Mouse (Mus musculus) neural tube, embryonic 11.5 days (tissue): ENCODE results near the gene Gm42742. TPM values are rescaled to one million over a fixed set of nuclear protein-coding genes. Genes with fewer than 3 reads are reported as not detected.

ENCODE experiments used
- ATAC-seq: fragments of 200-750 bp; cut with Nextera tagmentation; 2 replicates; pipeline ENCODE4 v1.8.0; 2017; ENCODE audit warnings: moderate number of reproducible peaks, mild to moderate bottlenecking, moderate TSS enrichment, moderate library complexity; ENCODE audit not compliant: insufficient read depth, low FRiP score, low TSS enrichment
- DNase-seq: peaks from one replicate; pipeline ENCODE4 v3.0.0-alpha.2; 2015; ENCODE audit warnings: low spot score
- H3K27ac ChIP-seq: fragments of 300-500 bp; sonication (generic); 2 replicates; pipeline ENCODE4 v1.5.1; 2014; ENCODE audit warnings: low read depth, mild to moderate bottlenecking, low read length
- H3K27me3 ChIP-seq: fragments of 300-500 bp; sonication (generic); 2 replicates; pipeline ENCODE4 v1.6.1; 2014; ENCODE audit warnings: mild to moderate bottlenecking, low read length, mixed read lengths; ENCODE audit not compliant: control insufficient read depth, insufficient read depth
- H3K36me3 ChIP-seq: fragments of 300-500 bp; sonication (generic); 2 replicates; pipeline ENCODE4 v1.6.1; 2014; ENCODE audit warnings: mild to moderate bottlenecking, low read length, moderate library complexity, mixed read lengths; ENCODE audit not compliant: control insufficient read depth, insufficient read depth
- H3K4me1 ChIP-seq: fragments of 300-500 bp; sonication (generic); 2 replicates; pipeline ENCODE4 v1.6.1; 2014; ENCODE audit warnings: low read length, mixed read lengths; ENCODE audit not compliant: control insufficient read depth, insufficient read depth
- H3K4me2 ChIP-seq: fragments of 300-500 bp; sonication (generic); 2 replicates; pipeline ENCODE4 v1.6.1; 2014; ENCODE audit warnings: low read depth, mild to moderate bottlenecking, moderate library complexity
- H3K4me3 ChIP-seq: fragments of 300-500 bp; sonication (generic); 2 replicates; pipeline ENCODE4 v1.5.1; 2014; ENCODE audit warnings: low read depth, low read length
- H3K9ac ChIP-seq: fragments of 300-500 bp; sonication (generic); 2 replicates; pipeline ENCODE4 v1.6.1; 2014; ENCODE audit warnings: mild to moderate bottlenecking, low read length
- H3K9me3 ChIP-seq: fragments of 300-500 bp; sonication (generic); 2 replicates; pipeline ENCODE4 v1.6.1; 2016; ENCODE audit warnings: low read length; ENCODE audit not compliant: control insufficient read depth
- WGBS: fragments of 180-500 bp; shearing (Covaris S2); extraction: QIAGEN DNeasy Blood & Tissue Kit; methylation state at CpG from one replicate; pipeline ENCODE4 v1.1.7; 2014; 5-methylcytosine and 5-hydroxymethylcytosine counted together
- polyA plus RNA-seq: library from polyadenylated mRNA; unstranded; fragments of >200 nt; fragmentation: Nextera tagmentation; extraction: Ambion mirVana; gene quantifications from 2 replicates; pipeline ENCODE4 v1.2.1, GENCODE M21; 2014

Gm42742 gene
- polyA plus RNA-seq, 1 experiment from 2014 or later = 14.3 TPM

DNA sequence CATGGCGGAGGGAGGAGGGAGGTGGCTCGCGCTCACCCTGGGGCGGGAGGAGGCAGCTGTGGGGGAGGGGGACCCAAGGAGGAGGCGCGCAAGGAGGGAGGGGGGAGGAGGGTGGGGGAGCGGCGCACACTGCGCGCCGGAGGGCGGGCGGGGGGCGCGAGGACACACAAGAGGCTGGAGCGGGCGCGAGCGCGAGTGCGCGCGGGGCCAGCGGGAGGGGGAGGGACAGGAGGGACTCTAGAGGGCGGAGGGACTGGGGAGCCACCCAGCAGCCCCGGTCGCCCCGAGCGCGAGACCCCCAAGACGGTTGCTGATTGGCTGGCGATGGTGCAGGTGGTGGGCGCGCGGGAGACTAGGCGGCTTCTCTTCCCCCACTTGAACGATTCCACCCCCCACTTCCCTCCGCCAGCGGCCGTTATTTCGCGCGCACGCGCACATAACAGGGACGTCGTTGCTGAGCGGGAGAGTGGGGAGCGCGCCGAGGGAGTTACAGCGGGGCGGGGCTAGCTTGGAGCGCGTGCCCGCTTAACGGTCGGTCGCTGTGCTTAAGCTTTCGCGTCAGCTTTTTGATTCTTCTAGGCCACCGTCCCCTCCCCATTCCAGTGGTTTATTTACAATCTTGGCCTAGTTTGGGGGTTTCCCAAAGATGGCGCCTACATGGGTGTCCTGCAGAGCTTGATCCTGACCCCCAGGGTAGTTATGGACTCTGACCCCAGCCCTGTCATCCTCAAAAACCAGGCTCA lies 6.3 kb upstream of the Gm42742 start, which contains the start of gene Maz:
Maz (minus strand) TSS at position 54 of the 743 bp plus-strand sequence.
- peak; percentile 100 for DNase-seq
- peak within 1 kb of the TSS; percentile 98 for H3K4me2 ChIP-seq
- H3K27ac ChIP-seq = peak within 1 kb of the TSS; percentile 99
- no peaks in the 10 kb centered on the region for H3K27me3 ChIP-seq
- H3K4me3 ChIP-seq = peak within 1 kb of the TSS; percentile 99
- H3K36me3 ChIP-seq = peaks cover 23% of the 10 kb centered on the region
- no peaks in the 10 kb centered on the region for H3K9me3 ChIP-seq
- H3K4me1 ChIP-seq = peaks cover 34% of the 10 kb centered on the region
- 2% methylated on average over 34 of the region's 63 CpGs for WGBS
- ATAC-seq = peak; percentile 88
- peak within 1 kb of the TSS; percentile 99 for H3K9ac ChIP-seq

DNA sequence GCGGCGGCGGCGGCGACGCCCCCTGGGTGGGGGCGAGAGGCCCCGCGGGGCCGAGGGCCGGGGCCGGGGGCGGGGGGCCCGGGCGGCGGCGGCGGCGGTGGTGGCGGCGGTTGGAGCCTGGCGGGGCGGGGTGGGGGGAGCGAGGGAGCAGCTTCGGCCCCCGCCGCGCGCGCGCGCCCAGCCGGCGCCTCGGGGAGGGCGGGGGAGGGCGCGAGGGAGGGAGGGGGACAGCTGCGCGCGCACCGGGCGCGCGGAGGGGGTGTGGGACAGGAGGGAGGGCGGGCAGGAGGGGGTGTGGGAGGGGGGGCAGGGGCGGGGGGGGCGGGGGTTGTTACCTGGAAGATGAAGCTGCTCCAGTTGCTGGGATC lies 5.7 kb upstream of the Gm42742 start:
- no peak for DNase-seq
- WGBS = no CpG with 5 or more reads among the region's 48 CpGs
- peak overlapping the region; percentile 99 for H3K4me3 ChIP-seq
- peak overlapping the region; percentile 99 for H3K9ac ChIP-seq
- peak overlapping the region; percentile 98 for H3K4me2 ChIP-seq
- H3K4me1 ChIP-seq = peaks cover 38% of the 10 kb centered on the region
- H3K27me3 ChIP-seq = no peaks in the 10 kb centered on the region
- no peak for ATAC-seq
- no peaks in the 10 kb centered on the region for H3K9me3 ChIP-seq
- H3K36me3 ChIP-seq = peaks cover 20% of the 10 kb centered on the region
- peak overlapping the region; percentile 99 for H3K27ac ChIP-seq

DNA sequence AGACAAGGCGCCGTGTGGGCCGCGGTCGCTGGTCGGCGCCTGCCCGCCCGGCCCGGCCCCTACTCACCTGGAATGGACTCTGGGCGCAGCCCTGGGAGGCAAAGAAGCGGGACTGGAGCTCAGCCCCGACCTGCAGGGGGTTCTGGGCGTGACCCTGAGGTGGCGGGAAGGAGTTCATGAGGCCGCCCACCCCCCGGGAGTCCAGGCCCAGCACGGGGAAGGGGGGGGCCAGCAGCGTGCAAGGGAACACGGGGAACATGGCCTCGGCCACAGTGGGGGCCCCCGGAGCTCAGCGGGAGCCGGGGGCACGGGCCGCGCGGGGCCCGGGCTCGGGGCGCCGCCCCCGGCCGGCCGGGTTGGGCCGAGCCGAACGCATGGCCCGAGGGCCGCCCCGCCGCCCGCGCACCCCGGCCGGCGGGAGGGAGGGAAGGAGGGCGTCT lies 5.3 kb upstream of the Gm42742 start:
- 0% methylated on average over 18 of the region's 48 CpGs for WGBS
- Histone ChIP-seq H3K4me1 (peaks cover 40% of the 10 kb centered on the region), H3K9me3 (no peaks in the 10 kb centered on the region), H3K9ac (peak overlapping the region; percentile 99), H3K4me2 (peak overlapping the region; percentile 98), H3K36me3 (peaks cover 20% of the 10 kb centered on the region), H3K27ac (peak overlapping the region; percentile 99), H3K4me3 (peak overlapping the region; percentile 99), H3K27me3 (no peaks in the 10 kb centered on the region)
- ATAC-seq = peak; percentile 18; the same call in 1 of the 2 replicates
- DNase-seq = peak; percentile 75

DNA sequence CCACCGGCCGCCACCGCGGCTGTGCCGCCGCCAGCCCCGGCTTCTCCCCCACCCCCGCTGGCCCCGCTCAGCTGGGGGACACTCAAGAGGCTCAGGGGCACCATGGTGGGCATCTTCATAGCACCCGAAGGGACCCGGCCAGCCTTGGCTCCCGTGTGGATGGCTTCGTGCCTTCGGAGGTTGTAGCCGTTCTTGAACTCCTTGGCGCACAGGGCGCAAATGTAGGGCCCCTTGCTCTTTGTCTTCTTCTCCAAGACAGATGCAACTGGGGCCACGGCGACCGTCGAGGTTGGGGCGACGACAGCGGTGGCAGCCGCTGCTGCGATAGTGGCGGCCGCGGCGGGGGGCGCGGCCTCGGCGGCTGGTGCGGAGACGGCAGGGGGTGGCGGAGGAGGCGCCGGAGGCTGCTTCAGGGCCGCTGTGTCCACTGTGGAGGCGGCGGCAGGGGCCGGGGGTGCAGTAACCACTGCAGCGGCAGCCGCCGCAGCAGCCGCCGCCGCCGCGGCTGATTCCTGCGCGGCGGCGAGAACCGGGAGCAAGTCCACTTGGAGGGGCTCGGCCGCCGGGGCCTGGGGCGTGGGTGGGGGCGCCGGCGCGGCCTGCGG lies 4.8 kb upstream of the Gm42742 start:
- DNase-seq = no peak

DNA sequence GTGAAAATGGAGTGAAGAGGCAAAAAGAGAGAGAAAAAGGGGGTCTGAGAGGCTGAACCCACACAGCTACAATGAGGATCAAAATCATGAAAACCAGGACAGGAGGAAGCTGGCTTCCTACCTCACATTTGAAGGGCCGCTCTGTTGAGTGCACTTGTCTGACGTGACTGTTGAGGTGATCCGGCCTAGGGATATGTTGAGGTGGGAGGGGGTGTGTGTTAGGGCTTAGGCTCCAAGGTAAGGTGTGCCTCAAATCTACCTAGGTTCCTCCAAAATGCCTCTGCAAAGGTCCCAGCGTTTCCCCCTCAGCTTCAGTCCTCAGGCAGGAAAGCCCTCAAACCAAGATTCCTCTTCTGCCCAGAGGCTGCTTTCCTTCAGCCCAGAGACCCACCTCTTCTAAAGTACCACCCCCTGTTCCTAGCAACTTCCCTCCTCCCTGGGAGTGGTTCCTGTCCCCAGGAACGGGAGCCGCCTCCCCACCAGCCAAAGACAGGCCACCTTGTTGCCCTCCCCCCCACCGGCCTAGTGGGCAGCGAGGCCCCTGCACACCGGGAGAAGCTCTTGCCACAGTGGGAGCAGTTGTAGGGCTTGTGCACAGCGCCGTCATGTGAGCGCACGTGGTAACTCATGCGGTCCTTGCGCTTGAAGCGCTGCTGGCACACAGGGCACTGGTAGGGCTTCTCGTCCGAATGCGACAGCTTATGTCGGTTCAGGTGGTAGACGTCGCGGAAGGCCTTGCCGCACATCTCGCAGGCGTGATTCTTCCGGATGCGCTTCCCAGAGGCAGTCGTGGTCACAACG lies 4.1 kb upstream of the Gm42742 start:
- peak overlapping the region; percentile 99 for H3K27ac ChIP-seq
- ATAC-seq = peak; percentile 28; the same call in 1 of the 2 replicates
- H3K4me1 ChIP-seq = peaks cover 44% of the 10 kb centered on the region
- H3K9me3 ChIP-seq = no peaks in the 10 kb centered on the region
- H3K27me3 ChIP-seq = no peaks in the 10 kb centered on the region
- H3K4me2 ChIP-seq = peak overlapping the region; percentile 98
- H3K9ac ChIP-seq = peak overlapping the region; percentile 99
- peak; percentile 80 for DNase-seq
- H3K36me3 ChIP-seq = peaks cover 13% of the 10 kb centered on the region
- peak overlapping the region; percentile 99 for H3K4me3 ChIP-seq
- WGBS = 1% methylated on average over 30 of the region's 30 CpGs

More for the DNA sequence above, 4.8 kb upstream of the Gm42742 start:
- Histone ChIP-seq H3K4me1 (peaks cover 41% of the 10 kb centered on the region), H3K4me3 (peak overlapping the region; percentile 99), H3K27me3 (no peaks in the 10 kb centered on the region), H3K4me2 (peak overlapping the region; percentile 98), H3K9me3 (no peaks in the 10 kb centered on the region), H3K27ac (peak overlapping the region; percentile 99), H3K9ac (peak overlapping the region; percentile 99), H3K36me3 (peaks cover 18% of the 10 kb centered on the region)
- no peak for ATAC-seq
- WGBS = 0% methylated on average over 43 of the region's 65 CpGs

DNA sequence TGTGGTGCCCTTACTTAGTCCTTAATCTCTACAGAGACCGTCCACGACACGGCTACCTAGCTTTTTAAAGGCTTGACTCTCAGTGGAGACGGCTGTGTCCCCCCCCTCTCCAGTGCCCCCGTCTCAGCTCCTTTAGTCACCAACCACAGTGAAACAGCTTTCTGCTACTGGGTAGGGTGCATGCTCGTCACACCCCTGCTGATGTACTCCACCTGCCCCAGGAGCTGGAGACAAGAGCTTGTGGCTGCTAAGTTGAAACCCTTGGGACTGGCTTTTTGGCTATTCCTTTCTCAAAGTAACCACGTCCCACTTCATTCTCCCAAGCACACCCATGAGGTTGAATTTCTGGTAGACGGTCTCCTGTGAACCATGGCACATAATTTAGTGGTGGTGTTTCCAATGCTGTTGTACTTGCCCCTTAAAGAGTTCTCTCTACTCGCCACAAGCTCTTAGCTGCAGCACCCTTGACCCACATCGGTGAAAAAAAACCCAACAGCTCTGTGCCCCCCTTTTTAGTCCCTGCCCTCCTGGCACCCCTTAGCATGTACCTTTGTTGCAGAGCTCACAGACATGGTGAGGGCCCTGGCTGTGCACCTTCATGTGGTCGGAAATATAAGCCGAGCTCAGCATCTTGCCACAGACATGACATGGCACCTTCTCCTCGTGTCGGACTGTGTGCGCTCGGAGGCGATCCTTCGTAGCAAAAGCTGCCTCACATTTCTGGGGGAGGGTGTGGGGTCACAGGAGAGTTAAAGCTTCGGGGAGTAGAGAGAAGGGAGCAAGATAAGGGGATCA lies 3.2 kb upstream of the Gm42742 start:
- H3K4me3 ChIP-seq = peak overlapping the region; percentile 99
- ATAC-seq (no peak), DNase-seq (no peak)
- no peaks in the 10 kb centered on the region for H3K27me3 ChIP-seq
- H3K9ac ChIP-seq = peak overlapping the region; percentile 99
- peaks cover 44% of the 10 kb centered on the region for H3K4me1 ChIP-seq
- 43% methylated on average over 19 of the region's 19 CpGs for WGBS
- no peaks in the 10 kb centered on the region for H3K9me3 ChIP-seq
- H3K36me3 ChIP-seq = peaks cover 12% of the 10 kb centered on the region
- peak overlapping the region; percentile 98 for H3K4me2 ChIP-seq
- peak overlapping the region; percentile 99; the same call in 1 of the 2 replicates for H3K27ac ChIP-seq

DNA sequence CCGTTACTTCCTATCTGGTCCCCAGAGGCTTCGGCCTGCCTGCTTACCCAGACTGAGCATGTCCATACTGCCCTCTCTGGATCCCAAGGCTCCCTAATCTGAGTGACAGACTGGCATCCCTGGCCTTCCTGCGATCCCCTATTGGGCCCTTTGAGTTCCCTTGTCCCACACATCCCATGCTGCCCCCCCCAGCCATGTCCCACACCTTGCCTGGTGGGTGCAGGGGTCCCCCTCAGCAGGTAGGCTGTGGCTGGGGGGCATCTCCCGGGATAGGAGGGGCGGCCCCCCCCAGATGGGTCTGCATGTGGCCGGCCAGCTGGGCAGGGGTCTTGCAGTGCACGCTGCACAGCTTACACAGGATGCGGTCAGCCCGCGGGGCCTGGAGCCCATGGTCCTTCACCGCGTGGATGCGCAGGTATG lies 2.4 kb upstream of the Gm42742 start:
- Histone ChIP-seq H3K27ac (0 out of 2 replicates have a peak overlapping the region, but pooled peaks have one; percentile 14), H3K9me3 (no peaks in the 10 kb centered on the region), H3K27me3 (no peaks in the 10 kb centered on the region), H3K36me3 (peaks cover 12% of the 10 kb centered on the region), H3K4me3 (peak overlapping the region; percentile 99), H3K4me2 (peak overlapping the region; percentile 98), H3K4me1 (peaks cover 44% of the 10 kb centered on the region), H3K9ac (peak overlapping the region; percentile 99)
- no peak for ATAC-seq
- 83% methylated on average over 13 of the region's 13 CpGs for WGBS
- no peak for DNase-seq
